ENCODE assay signal across 23 mouse cellular contexts in genomic region chr17:17383703-17384102, GRCm38 (mm10). TPM values are rescaled to one million over a fixed set of nuclear protein-coding genes. Genes with fewer than 3 reads are reported as not detected.
DNase-seq lines count a peak whose midpoint lies in the region; ATAC-seq and TF ChIP-seq lines count a peak whose summit lies in the region.
"Had no signal": no experiment of that assay in that cellular context is flagged by ENCODE, and none has a peak within 500 bp of the region (broad histone marks: within the 10 kb centered on the region; RNA-seq: fewer than 3 reads in every experiment).

No protein-coding gene starts in this region.

- no peak overlapping the region for H3K4me3 ChIP-seq in liver, adult 2 months (ENCODE audit: insufficient read depth, low read depth, low read length)
- no peak overlapping the region for H3K4me3 ChIP-seq in liver, embryonic 11.5 days (ENCODE audit: low read depth, low read length)
- H3K4me3 ChIP-seq in liver, postnatal 0 days (ENCODE audit: low read depth, low read length) = no peak overlapping the region
- H3K4me3 ChIP-seq in testis, adult 2 months (ENCODE audit: control insufficient read depth, low read depth, low read length) = peak overlapping the region; percentile 11; the same call in 1 of the 2 replicates
- no peak overlapping the region for H3K4me3 ChIP-seq in MEL (ENCODE audit: control insufficient read depth in 1 of 2, insufficient read depth in 1 of 2, low read depth in 2 of 2, low read length in 2 of 2)

- no peak overlapping the region for H3K4me2 ChIP-seq in liver, embryonic 11.5 days
- H3K4me2 ChIP-seq in liver, postnatal 0 days (ENCODE audit: low read depth, low read length) = no peak overlapping the region

- no peak for TF ChIP-seq CTCF in liver, adult 2 months (IDR thresholded peaks at IDR 0.05; ENCODE audit: low read depth, low read length)
- no peak for TF ChIP-seq CTCF in liver, postnatal 0 days (IDR thresholded peaks at IDR 0.05; ENCODE audit: low read depth)
- TF ChIP-seq CTCF in testis, adult 2 months (IDR thresholded peaks at IDR 0.05; ENCODE audit: control insufficient read depth, insufficient read depth, insufficient replicate concordance, low read depth, low read length) = no peak
- TF ChIP-seq CTCF in MEL (IDR thresholded peaks at IDR 0.05 in 2 of 3, conservative IDR thresholded peaks at IDR 0.05 in 1 of 3; ENCODE audit: control insufficient read depth in 1 of 3, insufficient read depth in 1 of 3, low read depth in 2 of 3, low read length in 3 of 3, poor library complexity in 1 of 3, severe bottlenecking in 1 of 3) = no peak

- H3K9me3 ChIP-seq in liver, embryonic 11.5 days (ENCODE audit: control insufficient read depth, low read length) = no peaks in the 10 kb centered on the region
- no peaks in the 10 kb centered on the region for H3K9me3 ChIP-seq in liver, postnatal 0 days (ENCODE audit: low read length)
- no peaks in the 10 kb centered on the region for H3K9me3 ChIP-seq in MEL (replicated peaks; ENCODE audit: insufficient read depth, low read length)
- H3K9me3 ChIP-seq: G1E had no signal

- H3K27me3 ChIP-seq in liver, adult 2 months (ENCODE audit: control insufficient read depth, insufficient read depth, low read length) = no peaks in the 10 kb centered on the region
- H3K27me3 ChIP-seq in liver, embryonic 11.5 days (replicated peaks; ENCODE audit: control insufficient read depth, insufficient read depth, low read length) = no peaks in the 10 kb centered on the region
- no peaks in the 10 kb centered on the region for H3K27me3 ChIP-seq in liver, postnatal 0 days (ENCODE audit: insufficient read depth, low read length)
- no peaks in the 10 kb centered on the region for H3K27me3 ChIP-seq in testis, adult 2 months (ENCODE audit: control insufficient read depth, insufficient read depth, low read length)
- H3K27me3 ChIP-seq in MEL (ENCODE audit: control insufficient read depth in 1 of 2, insufficient read depth in 2 of 2, low read length in 2 of 2) = no peaks in the 10 kb centered on the region
- H3K27me3 ChIP-seq: CH12.LX, Patski had no signal

- H3K79me2 ChIP-seq in liver, adult 2 months (ENCODE audit: control insufficient read depth, insufficient read depth, low read length) = no peaks in the 10 kb centered on the region; the same call in 1 of the 2 replicates
- peaks cover under 1% of the 10 kb centered on the region; the same call in 1 of the 2 replicates for H3K79me2 ChIP-seq in MEL (ENCODE audit: control insufficient read depth, insufficient read depth, low read length, poor library complexity)

- no peak for ATAC-seq in liver, embryonic 11.5 days (replicated peaks; ENCODE audit: low FRiP score)
- peak; percentile 80 for ATAC-seq in liver, postnatal 0 days
- ATAC-seq: activated CD4-positive, CD25-positive, alpha-beta regulatory T cell, adult 4 months; CD4-positive, CD25-positive, alpha-beta regulatory T cell, adult 4 months; Patski had no signal

- peaks cover 4% of the 10 kb centered on the region for H3K4me1 ChIP-seq in liver, adult 2 months (ENCODE audit: control insufficient read depth, insufficient read depth, low read length)
- no peaks in the 10 kb centered on the region for H3K4me1 ChIP-seq in liver, embryonic 11.5 days (replicated peaks; ENCODE audit: control insufficient read depth, insufficient read depth, low read length)
- H3K4me1 ChIP-seq in liver, postnatal 0 days (ENCODE audit: insufficient read depth) = no peaks in the 10 kb centered on the region
- no peaks in the 10 kb centered on the region for H3K4me1 ChIP-seq in testis, adult 2 months (ENCODE audit: control insufficient read depth, insufficient read depth, low read length)
- peaks cover 6 to 9% of the 10 kb centered on the region in 2 experiments for H3K4me1 ChIP-seq in MEL (ENCODE audit: control insufficient read depth in 1 of 2, insufficient read depth in 2 of 2, low read length in 2 of 2)

- WGBS in liver, adult 2 months = 29% methylated on average over 4 of the region's 4 CpGs
- 96% methylated on average over 4 of the region's 4 CpGs for WGBS in liver, embryonic 11.5 days
- 81% methylated on average over 4 of the region's 4 CpGs for WGBS in liver, postnatal 0 days (ENCODE audit: insufficient replicate concordance)

- no peak for TF ChIP-seq RAD21 in MEL (IDR thresholded peaks at IDR 0.05; ENCODE audit: low read depth, low read length)

- DNase-seq in liver, adult 2 months (ENCODE audit: extremely low read depth, low read depth, low spot score) = peak; percentile 95
- DNase-seq in liver, embryonic 11.5 days (ENCODE audit: low spot score) = no peak
- no peak for DNase-seq in liver, postnatal 0 days
- no peak for DNase-seq in liver
- no peak for DNase-seq in testis, postnatal 10 days (ENCODE audit: low spot score)
- no peak for DNase-seq in MEL (ENCODE audit: low read depth, low spot score)
- DNase-seq in heart, postnatal 4 days = no peak
- DNase-seq: adrenal gland, adult 2 months; adrenal gland, adult 8-10 months; adrenal gland, postnatal 10 days; adrenal gland, postnatal 14 days; adrenal gland, postnatal 25 days; adrenal gland, postnatal 36 days; B cell, adult 2 months; cerebellum, adult 11 months; cerebellum, adult 11-12 months; cerebellum, adult 18-20 months had no signal

- no peak for TF ChIP-seq EP300 in liver, postnatal 0 days (IDR thresholded peaks at IDR 0.05; ENCODE audit: low read depth)
- TF ChIP-seq EP300 in MEL (IDR thresholded peaks at IDR 0.05; ENCODE audit: low read depth in 1 of 2, low read length in 2 of 2) = no peak

- H3K36me3 ChIP-seq in liver, adult 2 months (ENCODE audit: control insufficient read depth, insufficient read depth, low read length) = peaks cover 47% of the 10 kb centered on the region
- H3K36me3 ChIP-seq in liver, embryonic 11.5 days (ENCODE audit: control insufficient read depth, insufficient read depth, low read length) = peaks cover 32% of the 10 kb centered on the region
- H3K36me3 ChIP-seq in liver, postnatal 0 days (replicated peaks; ENCODE audit: insufficient read depth, low read length) = peaks cover 38% of the 10 kb centered on the region
- H3K36me3 ChIP-seq in testis, adult 2 months (ENCODE audit: control insufficient read depth, insufficient read depth, low read length) = peaks cover 2% of the 10 kb centered on the region
- peaks cover 33 to 35% of the 10 kb centered on the region in 2 experiments for H3K36me3 ChIP-seq in MEL (ENCODE audit: control insufficient read depth in 1 of 2, insufficient read depth in 2 of 2, low read length in 2 of 2)

- no peak for TF ChIP-seq POLR2A in liver, adult 2 months (IDR thresholded peaks at IDR 0.05; ENCODE audit: extremely low read depth, insufficient read depth, low read length)
- TF ChIP-seq POLR2A in testis, adult 2 months (IDR thresholded peaks at IDR 0.05; ENCODE audit: control insufficient read depth, low read depth, low read length) = no peak
- no peak for TF ChIP-seq POLR2A in MEL (IDR thresholded peaks at IDR 0.05; ENCODE audit: control insufficient read depth in 1 of 2, insufficient read depth in 1 of 2, low read depth in 1 of 2, low read length in 2 of 2, poor library complexity in 1 of 2)

- peak overlapping the region; percentile 78 for H3K27ac ChIP-seq in liver, adult 2 months (replicated peaks; ENCODE audit: insufficient read depth, low read depth, low read length)
- H3K27ac ChIP-seq in liver, embryonic 11.5 days (ENCODE audit: low read depth, low read length) = no peak overlapping the region
- H3K27ac ChIP-seq in liver, postnatal 0 days (ENCODE audit: low read depth) = 0 out of 2 replicates have a peak overlapping the region, but pooled peaks have one; percentile 16
- no peak overlapping the region for H3K27ac ChIP-seq in testis, adult 2 months (ENCODE audit: control insufficient read depth, insufficient read depth, low read depth, low read length)
- peak overlapping the region; percentile 87 for H3K27ac ChIP-seq in MEL (ENCODE audit: control insufficient read depth, low read depth, low read length)

- H3K9ac ChIP-seq in liver, adult 2 months (ENCODE audit: low read depth, low read length) = peak overlapping the region; percentile 36; the same call in 1 of the 2 replicates
- H3K9ac ChIP-seq in liver, embryonic 11.5 days (ENCODE audit: low read depth, low read length) = no peak overlapping the region
- H3K9ac ChIP-seq in liver, postnatal 0 days (replicated peaks) = no peak overlapping the region
- no peak overlapping the region for H3K9ac ChIP-seq in MEL (ENCODE audit: control insufficient read depth, low read depth, low read length, poor library complexity, severe bottlenecking)

TF ChIP-seq in MEL, 35 proteins besides CTCF, POLR2A, EP300 and RAD21 (continues in another document):
- TF ChIP-seq ZC3H11A (IDR thresholded peaks at IDR 0.05; ENCODE audit: low read depth, low read length) (no peak), BHLHE40 (IDR thresholded peaks at IDR 0.05; ENCODE audit: borderline replicate concordance, low read depth, low read length) (no peak), RCOR1 (IDR thresholded peaks at IDR 0.05; ENCODE audit: low read depth, low read length) (no peak), SMC3 (IDR thresholded peaks at IDR 0.05; ENCODE audit: low read depth, low read length) (no peak), UBTF (IDR thresholded peaks at IDR 0.05; ENCODE audit: borderline replicate concordance, insufficient read depth, low read depth, low read length) (no peak), TBP (IDR thresholded peaks at IDR 0.05; ENCODE audit: low read depth, low read length) (no peak), POLR2AphosphoS5 (IDR thresholded peaks at IDR 0.05; ENCODE audit: borderline replicate concordance, low read depth, low read length) (no peak), MYB (IDR thresholded peaks at IDR 0.05; ENCODE audit: low read depth, low read length) (no peak)

RNA-seq across cellular contexts. Expression of gene Riok2, which starts 9.6 kb away (rescaled TPM):
- total RNA-seq in liver, adult 2 months (2014; rRNA removed) = 25.5 and 28.3 TPM in 2 replicates
- polyA plus RNA-seq in liver, adult 2 months (2012; rRNA removed) = 5.3 and 6.0 TPM in 2 replicates
- 29.6 and 31.6 TPM in 2 replicates for polyA plus RNA-seq in liver, embryonic 11.5 days (2014; fragmentation: Nextera tagmentation; extraction: Ambion mirVana)
- polyA plus RNA-seq in liver, postnatal 0 days (2015; fragmentation: Nextera tagmentation; extraction: Ambion mirVana) = 10.5 and 10.8 TPM in 2 replicates
- 4.6 and 5.7 TPM in 2 replicates for polyA plus RNA-seq in testis, adult 2 months (2012; rRNA removed)
- total RNA-seq in MEL (2012; rRNA removed) = 45.3 and 47.3 TPM in 2 replicates
- 10 to 100 TPM in 1 of 2 experiments, not detected in 1; 43.3 TPM for polyA plus RNA-seq in MEL (2012; ENCODE audit: insufficient read depth in 1 of 2, insufficient read length in 2 of 2, low read depth in 1 of 2, low replicate concordance in 2 of 2, missing spikeins in 1 of 2)
- 10 to 100 TPM; 20.3 to 21.3 TPM for total RNA-seq in heart, postnatal 4 days (2021)

RNA-seq across cellular contexts. Expression of gene Lix1, which starts 18.8 kb away (rescaled TPM):
- 0.34 and 0.46 TPM in 2 replicates for total RNA-seq in liver, adult 2 months (2014; rRNA removed)
- polyA plus RNA-seq in liver, adult 2 months (2012; rRNA removed) = 0.05 and 0.07 TPM in 2 replicates
- polyA plus RNA-seq in liver, embryonic 11.5 days (2014; fragmentation: Nextera tagmentation; extraction: Ambion mirVana) = 2.8 and 3.9 TPM in 2 replicates
- polyA plus RNA-seq in liver, postnatal 0 days (2015; fragmentation: Nextera tagmentation; extraction: Ambion mirVana) = 0.14 and 0.25 TPM in 2 replicates
- 0.52 and 0.54 TPM in 2 replicates for polyA plus RNA-seq in testis, adult 2 months (2012; rRNA removed)
- total RNA-seq in MEL (2012; rRNA removed) = not detected in 2 replicates
- polyA plus RNA-seq in MEL (2012; ENCODE audit: insufficient read depth in 1 of 2, insufficient read length in 2 of 2, low read depth in 1 of 2, low replicate concordance in 2 of 2, missing spikeins in 1 of 2) = not detected
- 1 to 10 TPM; 5.2 to 5.8 TPM for total RNA-seq in heart, postnatal 4 days (2021)
- polyA plus RNA-seq: activated CD4-positive, CD25-positive, alpha-beta regulatory T cell, adult 4 months; G1E; Patski had no signal

Comparison
In these comparisons a context has a peak if more than half of its experiments do, and no peak if none do; other contexts are left out.
1. H3K27ac ChIP-seq: peak in liver, adult 2 months (single experiment), liver, postnatal 0 days (single experiment) and MEL (single experiment); none in liver, embryonic 11.5 days (single experiment) and testis, adult 2 months (single experiment).